Mouse (Mus musculus): ENCODE data around the gene Ephx3.
"Not testable (repeated sequence)": the region's sequence is repeated elsewhere in the genome, so short reads cannot be mapped to it uniquely, and the experiment has no call there.

The Ephx3 gene

GRCm38 (mm10) chr17:32188863-32189636 lies at the start of gene Ephx3:
TSS of gene Ephx3 (minus strand) at chr17:32189549.
- peak in 1 of 2 experiments; percentile 25 for DNase-seq

DNA sequence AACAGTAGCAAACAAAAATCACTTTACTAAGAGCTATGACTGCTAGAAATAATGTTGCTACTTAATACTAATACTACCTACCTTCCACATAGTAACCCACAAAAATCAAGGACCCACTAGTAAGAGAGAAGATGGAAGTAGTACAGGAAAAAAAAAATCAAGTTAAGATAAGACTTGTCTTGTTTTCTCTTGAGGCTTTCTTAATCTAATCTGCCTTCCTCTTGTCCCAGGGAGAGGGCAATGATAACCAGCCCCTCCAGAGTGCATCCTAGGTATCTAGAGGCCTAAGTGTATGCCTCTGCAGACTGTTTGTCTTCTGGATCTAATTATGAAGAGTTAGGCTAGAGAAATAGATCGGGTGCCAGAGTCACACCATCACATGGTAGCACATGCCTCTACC lies 49.2 kb upstream of the Ephx3 start:
- no peak for DNase-seq

GRCm38 (mm10) chr17:32235534-32236191 lies 46.3 kb upstream of the Ephx3 start:
- peak; percentile 80 to 89 for DNase-seq

DNA sequence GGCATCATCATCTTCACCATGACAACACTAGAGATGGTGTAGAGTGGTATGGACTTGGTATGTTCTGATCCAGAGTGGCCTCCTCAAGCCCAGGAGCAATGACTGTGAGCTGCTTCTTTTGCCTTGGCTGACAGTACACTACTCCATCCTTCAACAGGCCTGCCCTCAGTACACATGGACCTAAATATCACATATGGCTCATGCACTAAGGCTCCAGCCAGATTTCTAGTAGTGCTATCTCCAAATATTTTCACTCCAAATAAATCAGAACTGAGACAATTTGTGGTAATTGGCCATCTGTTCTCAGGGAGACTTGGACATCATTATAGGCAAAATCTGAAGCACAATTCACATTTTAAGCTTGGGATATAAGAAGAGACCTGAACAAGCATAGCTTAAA lies 43.8 kb upstream of the Ephx3 start:
- no peak for DNase-seq

GRCm38 (mm10) chr17:32229256-32229655 lies 39.9 kb upstream of the Ephx3 start:
- peak in 1 of 2 experiments; percentile 27 for DNase-seq

DNA sequence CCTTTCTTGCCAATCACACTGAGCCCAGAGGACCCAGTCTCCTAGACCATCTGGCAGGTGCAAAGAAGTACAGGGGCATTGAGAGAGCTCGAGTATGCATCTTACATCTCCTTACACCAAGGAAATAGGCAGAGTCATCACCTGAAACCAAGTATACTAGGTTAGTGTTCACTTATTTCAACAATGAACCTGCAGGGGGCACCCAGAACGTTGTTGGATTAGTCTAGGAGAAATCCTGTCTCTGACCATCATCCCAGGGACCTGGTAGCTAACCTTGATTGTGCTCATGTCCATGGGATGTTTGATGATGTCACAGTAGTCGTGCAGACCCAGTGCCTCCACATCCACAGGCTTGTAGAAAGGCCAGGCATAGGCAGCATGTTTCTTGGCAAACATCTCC lies 31.5 kb upstream of the Ephx3 start:
- DNase-seq: peak; percentile 28 to 36

DNA sequence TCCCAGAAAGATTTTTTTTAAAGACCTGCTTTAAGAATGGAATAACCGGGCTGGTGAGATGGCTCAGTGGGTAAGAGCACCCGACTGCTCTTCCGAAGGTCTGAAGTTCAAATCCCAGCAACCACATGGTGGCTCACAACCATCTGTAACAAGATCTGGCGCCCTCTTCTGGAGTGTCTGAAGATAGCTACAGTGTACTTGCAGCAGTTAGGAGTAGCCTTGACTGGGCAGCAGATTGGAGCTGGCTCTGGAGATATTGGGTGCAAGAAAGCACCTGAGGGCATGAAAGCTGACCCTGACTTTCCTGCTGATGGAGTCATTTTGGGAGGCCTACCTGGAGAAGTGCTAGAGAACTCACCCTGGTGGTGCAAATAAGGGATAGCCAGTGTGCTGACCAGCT lies 26.2 kb upstream of the Ephx3 start:
- not testable (repeated sequence) for DNase-seq

DNA sequence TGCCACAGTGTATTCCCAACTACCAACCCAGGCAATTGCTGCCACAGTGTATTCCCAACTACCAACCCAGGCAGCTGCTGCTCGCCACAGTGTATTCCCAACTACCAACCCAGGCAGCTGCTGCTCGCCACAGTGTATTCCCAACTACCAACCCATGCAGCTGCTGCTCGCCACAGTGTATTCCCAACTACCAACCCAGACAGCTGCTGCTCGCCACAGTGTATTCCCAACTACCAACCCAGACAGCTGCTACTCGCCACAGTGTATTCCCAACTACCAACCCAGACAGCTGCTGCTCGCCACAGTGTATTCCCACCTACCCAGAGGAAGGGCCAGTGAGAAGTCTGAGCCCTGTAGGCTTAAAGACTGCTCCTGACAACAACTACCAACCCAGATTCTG lies 22.2 kb upstream of the Ephx3 start:
- DNase-seq: not testable (repeated sequence)

DNA sequence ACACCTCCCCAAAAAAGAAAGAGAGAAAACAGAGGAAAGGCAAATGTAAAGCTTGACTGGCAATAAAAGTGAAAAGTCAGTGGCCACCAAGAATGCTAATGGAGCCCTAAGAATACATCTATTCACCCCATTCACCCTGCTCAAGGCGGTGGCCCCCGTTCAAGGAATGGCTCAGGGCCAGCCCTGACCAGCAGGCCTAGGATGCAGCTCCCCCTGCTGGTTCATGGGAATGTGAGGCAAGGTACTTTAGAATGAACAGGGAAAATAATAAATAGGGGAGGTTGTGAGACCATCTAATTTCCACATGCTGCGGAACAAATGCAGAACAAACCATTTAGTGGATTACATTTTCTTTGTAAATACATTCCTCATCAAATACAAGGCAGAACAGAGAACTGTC lies 20.4 kb upstream of the Ephx3 start:
- peak; percentile 87 to 88 for DNase-seq

- DNase-seq: no peak
These were observed 19.8 kb upstream of the Ephx3 start for GRCm38 (mm10) chr17:32209144-32209543.

- peak in 1 of 2 experiments; percentile 25 for DNase-seq
These were observed 18.4 kb upstream of the Ephx3 start for GRCm38 (mm10) chr17:32207586-32208245.

- DNase-seq: no peak
These were observed 16.0 kb upstream of the Ephx3 start for GRCm38 (mm10) chr17:32205345-32205744.

DNA sequence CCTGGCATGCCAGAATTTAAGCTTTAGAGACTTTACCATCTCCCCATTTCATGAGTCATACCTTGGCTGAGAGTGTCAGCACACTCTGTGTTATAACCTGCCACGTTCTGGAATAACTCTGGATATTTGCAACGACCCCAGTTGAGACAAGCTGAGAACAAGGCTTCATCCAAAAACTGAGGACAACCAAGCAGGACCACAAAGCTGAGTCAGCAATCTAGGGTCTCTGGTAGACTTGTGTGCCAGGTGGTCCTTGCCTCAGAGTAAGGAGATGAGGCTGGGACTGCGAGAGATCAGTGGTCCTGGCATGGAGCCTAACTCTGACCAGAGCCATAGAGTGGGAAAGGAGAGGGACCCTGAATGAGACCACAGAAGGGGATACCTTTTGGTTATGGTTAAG lies 13.6 kb upstream of the Ephx3 start:
- peak in 1 of 2 experiments; percentile 23 for DNase-seq

- no peak for DNase-seq
These were observed 11.7 kb upstream of the Ephx3 start for GRCm38 (mm10) chr17:32201086-32201485.

DNA sequence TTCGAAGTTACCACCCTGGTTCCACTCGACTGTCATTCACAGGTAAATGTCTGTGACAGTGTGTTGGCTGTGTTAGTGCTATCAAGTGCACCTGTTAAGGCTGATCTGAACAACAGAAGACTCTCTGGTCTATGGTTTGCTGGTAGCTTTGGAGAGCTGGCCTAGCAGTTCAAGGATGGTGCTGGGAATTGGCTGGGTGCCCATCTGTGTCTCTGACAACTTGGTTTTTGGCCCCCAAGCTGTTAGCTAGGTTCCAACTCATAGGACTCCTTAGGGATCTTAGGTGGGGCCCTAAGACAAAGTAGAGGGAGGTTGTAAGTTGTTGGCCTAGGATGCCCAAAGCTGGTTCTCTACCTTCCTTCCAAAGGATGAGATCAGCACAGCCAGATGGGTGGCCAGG lies 10.4 kb upstream of the Ephx3 start:
- DNase-seq: peak; percentile 35 to 42

DNA sequence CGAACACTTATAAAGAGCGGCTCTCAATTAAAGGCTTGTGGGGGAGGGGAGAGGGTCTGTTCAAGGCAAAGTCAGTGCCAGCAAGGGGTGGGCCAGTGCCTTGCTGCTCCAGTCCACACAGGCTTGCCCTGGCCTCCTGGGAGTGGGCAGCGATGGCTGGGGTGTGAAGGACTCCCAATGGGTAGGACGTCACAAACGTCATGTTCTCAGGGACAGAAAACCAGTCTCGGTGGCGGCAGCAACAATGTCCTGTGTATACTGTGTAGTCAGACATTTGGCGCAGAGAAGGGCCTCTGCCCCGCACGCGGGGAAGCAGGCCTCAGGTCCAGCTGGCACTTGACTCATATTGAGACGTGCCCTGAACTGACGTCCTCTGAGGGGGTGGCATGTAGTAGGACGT lies 7.8 kb upstream of the Ephx3 start:
- DNase-seq: peak; percentile 60 to 67

DNA sequence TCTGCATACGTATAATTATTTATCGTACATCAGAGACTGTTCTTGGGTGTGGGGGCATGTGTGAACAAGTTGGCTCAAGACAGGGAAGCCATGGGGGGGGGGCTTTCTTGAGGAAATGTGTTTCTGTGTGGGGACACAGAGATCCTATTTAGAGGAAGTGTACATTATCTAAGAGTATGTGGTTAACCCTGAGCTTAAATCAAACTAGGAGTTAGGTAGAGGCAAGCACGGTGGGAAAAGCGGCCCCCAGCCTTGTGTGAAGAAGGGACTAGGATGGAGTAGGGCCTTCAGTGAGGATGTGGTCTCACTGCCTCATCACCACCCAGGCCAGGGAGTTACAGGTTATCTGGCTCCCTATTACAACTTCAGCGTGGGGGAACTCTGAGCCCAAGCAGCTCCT lies 6.4 kb upstream of the Ephx3 start:
- no peak for DNase-seq

DNA sequence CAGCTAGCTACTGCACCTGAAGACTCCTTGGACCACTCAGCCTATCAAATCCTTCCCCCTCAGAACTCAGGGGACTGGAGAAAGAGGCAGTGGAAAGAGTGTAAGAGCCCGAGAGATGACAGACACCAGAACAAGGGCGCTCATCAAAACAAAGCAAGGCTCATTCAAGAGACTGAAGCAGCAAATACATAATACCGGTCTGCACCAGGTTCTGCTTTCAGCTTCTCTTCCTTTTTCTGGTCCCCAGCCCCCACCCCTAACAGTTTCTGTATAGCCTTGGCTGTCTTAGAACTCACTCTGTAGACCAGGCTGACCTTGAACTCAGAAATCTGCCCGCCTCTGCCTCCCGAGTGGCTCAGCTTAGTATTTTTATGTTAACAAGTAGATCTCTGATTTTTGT lies 3.7 kb upstream of the Ephx3 start:
- DNase-seq: no peak

DNA sequence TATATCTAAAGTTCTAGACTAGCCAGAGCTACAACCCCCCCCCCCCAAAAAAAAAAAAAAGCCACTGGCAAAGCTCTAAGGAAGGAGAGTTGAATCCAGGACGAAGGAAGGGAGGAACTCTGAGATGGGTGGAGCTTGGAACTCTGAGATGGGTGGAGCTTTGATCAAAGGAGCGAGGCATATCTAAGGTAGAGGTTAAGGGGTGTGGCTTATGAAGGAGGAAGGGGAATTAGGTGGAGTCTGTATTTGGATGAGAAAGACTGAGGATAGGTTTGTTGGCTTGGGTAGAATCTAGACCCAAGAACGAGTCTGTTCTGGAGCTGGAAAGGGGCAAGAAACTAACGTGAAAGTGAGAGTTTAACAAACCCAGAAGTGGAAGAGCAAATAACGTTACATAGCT lies 501 bp upstream of the Ephx3 start:
- no peak for DNase-seq

DNA sequence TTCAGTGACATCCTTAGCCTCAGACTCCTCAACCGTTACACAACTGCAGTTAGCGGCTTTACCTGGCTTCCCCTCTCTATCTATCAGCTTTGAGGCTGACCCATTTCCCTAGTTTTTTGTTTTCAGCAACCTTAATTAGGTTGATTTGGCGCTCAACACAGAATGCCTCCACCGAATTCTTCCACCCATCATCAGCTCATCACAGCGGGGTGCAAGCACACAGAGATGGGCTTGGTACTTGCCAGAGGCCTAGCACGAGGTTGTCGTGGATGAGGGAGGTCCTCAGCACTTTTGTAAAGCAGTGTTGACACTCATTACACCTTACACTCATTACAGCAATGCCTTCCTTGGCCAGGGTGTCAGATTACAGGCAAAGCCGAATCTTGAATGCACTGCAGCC lies 6.3 kb downstream of the Ephx3 start:
- no peak for DNase-seq

DNA sequence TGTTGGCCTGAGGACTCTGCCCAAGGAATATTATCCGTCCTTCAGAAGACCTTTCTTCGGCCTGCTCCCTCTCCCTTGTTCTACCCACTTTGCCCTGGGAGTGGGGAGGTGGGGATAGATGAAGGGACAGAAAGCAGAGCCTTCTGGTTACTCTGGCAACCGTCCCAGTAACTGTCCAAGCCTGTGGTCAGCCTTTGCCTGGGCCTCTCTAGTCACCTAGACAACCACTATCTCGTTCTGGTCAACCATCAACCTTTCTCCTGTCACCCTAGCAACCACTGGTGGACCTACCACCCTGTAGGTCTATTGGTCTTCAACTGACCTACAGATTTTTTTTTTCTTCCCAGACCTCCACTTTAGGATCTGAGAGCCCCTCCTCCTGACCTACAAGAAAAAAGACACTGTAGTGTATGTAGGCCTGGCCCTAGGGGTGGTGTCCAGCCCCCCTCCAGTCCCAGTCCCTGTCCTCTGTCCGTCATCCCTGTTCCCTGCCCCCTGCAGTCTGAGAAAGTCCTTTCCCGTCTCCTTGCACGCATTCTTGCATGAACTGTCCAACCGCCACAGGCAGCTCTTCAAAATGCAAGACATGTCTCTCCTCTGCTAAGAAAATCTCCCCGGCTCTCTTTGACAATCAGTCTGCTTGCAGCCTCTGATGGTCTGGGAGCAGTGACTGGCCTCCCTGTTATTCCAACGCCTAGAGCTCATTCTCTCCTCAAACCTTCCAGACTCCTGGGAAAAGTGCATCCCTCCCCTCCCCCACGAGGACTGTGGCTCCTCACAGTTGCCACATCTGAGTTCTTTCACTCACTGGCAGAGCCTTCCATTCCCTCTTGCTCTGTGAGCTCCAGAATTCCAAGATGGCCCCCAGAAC lies 9.5 kb downstream of the Ephx3 start:
- peak; percentile 66 to 68 for DNase-seq

GRCm38 (mm10) chr17:32176919-32177318 lies 12.4 kb downstream of the Ephx3 start:
- no peak for DNase-seq

DNA sequence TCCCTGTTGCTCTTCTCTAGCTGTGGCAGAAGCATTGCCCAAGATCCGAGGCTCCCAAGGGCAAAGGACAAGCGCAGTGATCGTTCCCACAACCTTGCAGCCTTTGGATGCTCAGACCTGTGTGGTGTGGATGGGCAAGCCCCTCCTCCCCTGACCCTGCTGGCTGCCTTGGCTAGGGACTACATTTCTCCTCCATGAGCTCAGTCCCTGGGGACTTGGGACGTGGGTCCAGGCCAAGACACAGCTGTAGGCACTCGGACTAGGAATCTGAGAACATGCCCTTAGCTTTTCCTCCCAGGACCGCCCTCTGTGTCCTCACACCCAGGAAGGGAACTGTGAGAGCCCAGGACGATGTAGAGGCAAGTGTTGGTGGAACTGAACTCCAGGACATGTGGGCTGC lies 16.2 kb downstream of the Ephx3 start:
- DNase-seq: peak; percentile 30 to 42

Data from cerebellum, postnatal 10 days (tissue).